Mouse (Mus musculus) bone marrow, adult 2 months (tissue): ENCODE results near the gene Rad51b.

Experiments
- CTCF ChIP-seq: fragments of 200-500 bp; IDR thresholded peaks from 2 replicates; pipeline ENCODE4 v1.5.1; 2011; ENCODE audit warnings: low read length, control low read depth; ENCODE audit not compliant: control insufficient read depth, insufficient read depth
- POLR2A ChIP-seq: fragments of 200-500 bp; IDR thresholded peaks from 2 replicates; pipeline ENCODE4 v1.6.1; 2011; ENCODE audit warnings: low read depth, mild to moderate bottlenecking, control low read depth, low read length, borderline replicate concordance; ENCODE audit not compliant: control insufficient read depth

- TF ChIP-seq CTCF = no peak
- TF ChIP-seq POLR2A = no peak
Observed at GRCm38 (mm10) chr12:79799370-79799769, 502.3 kb downstream of the Rad51b start.
